Mouse (Mus musculus): ENCODE data around the gene Wars. TPM values are rescaled to one million over a fixed set of nuclear protein-coding genes. Genes with fewer than 3 reads are reported as not detected.

Wars gene
- polyA plus RNA-seq, 1 experiment from 2014 or later = 84.0 TPM

DNA sequence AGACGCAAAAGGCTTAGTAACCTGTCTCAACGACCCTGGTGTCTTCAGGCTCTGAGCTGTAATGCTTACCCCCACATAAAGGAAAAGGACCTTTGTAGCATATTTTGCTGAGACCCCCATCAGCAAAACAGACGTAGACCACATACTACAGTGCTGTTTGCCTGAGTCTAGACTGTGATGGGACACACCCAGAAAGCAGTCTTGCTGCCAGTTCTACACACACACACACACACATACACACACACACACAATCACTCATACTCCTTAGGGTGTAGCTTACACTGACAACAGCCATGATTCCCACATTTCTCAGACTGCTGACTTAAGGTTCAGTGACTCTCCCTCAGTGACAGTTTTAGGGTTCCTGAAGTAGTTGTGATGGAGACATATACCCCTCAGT is 12.8 kb downstream of the Wars start:
- no peaks in the 10 kb centered on the region for H3K27me3 ChIP-seq
- 80% methylated on average over 3 of the region's 3 CpGs for WGBS
- no peaks in the 10 kb centered on the region for H3K4me1 ChIP-seq
- no peak overlapping the region for H3K9ac ChIP-seq
- ATAC-seq (ENCODE audit: borderline replicate concordance, extremely low read depth, low FRiP score, low TSS enrichment) = no peak
- no peak overlapping the region for H3K4me2 ChIP-seq
- H3K4me3 ChIP-seq = no peak overlapping the region
- no peak overlapping the region for H3K27ac ChIP-seq
- no peaks in the 10 kb centered on the region for H3K9me3 ChIP-seq
- H3K36me3 ChIP-seq = peaks cover 55% of the 10 kb centered on the region

GRCm38 (mm10) chr12:108880606-108881005 is 13.4 kb downstream of the Wars start:
- no peak overlapping the region for H3K9ac ChIP-seq
- no peaks in the 10 kb centered on the region for H3K9me3 ChIP-seq
- H3K27me3 ChIP-seq = no peaks in the 10 kb centered on the region
- H3K27ac ChIP-seq = no peak overlapping the region
- H3K4me2 ChIP-seq = no peak overlapping the region
- no peaks in the 10 kb centered on the region for H3K4me1 ChIP-seq
- peaks cover 53% of the 10 kb centered on the region for H3K36me3 ChIP-seq
- no peak for ATAC-seq (ENCODE audit: borderline replicate concordance, extremely low read depth, low FRiP score, low TSS enrichment)
- 92% methylated on average over 5 of the region's 5 CpGs for WGBS
- H3K4me3 ChIP-seq = no peak overlapping the region

DNA sequence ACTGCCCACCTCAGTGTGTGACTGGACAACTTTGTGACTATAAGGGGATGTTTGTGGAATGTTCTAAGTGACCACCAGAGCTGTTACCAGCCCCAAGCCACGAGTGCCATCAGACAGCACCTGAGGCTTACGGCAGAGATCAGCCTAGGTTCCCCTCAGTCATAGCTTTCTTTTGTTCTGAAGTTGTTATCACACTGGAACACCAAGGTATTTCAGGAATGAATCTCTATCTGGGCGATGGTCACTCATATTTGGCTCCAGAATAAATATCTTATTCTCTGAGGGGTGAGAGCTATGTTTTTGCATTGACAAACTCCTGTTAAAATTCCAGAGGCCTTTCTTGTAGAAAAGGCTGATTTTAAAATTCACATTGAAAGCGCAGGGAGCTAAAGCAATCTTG is 14.8 kb downstream of the Wars start:
- ATAC-seq (ENCODE audit: borderline replicate concordance, extremely low read depth, low FRiP score, low TSS enrichment) = no peak
- Histone ChIP-seq H3K4me3 (no peak overlapping the region), H3K27ac (no peak overlapping the region), H3K9me3 (no peaks in the 10 kb centered on the region), H3K4me2 (no peak overlapping the region), H3K4me1 (no peaks in the 10 kb centered on the region), H3K27me3 (no peaks in the 10 kb centered on the region), H3K9ac (no peak overlapping the region), H3K36me3 (peaks cover 55% of the 10 kb centered on the region)
- WGBS = 83% methylated on average over 4 of the region's 4 CpGs

- Histone ChIP-seq H3K9me3 (no peaks in the 10 kb centered on the region), H3K27ac (no peak overlapping the region), H3K27me3 (no peaks in the 10 kb centered on the region), H3K4me2 (no peak overlapping the region), H3K4me1 (no peaks in the 10 kb centered on the region), H3K4me3 (no peak overlapping the region), H3K36me3 (peaks cover 54% of the 10 kb centered on the region), H3K9ac (no peak overlapping the region)
- WGBS = 62% methylated on average over 5 of the region's 5 CpGs
- no peak for ATAC-seq (ENCODE audit: borderline replicate concordance, extremely low read depth, low FRiP score, low TSS enrichment)
Observed at GRCm38 (mm10) chr12:108873122-108873521, 20.9 kb downstream of the Wars start.

DNA sequence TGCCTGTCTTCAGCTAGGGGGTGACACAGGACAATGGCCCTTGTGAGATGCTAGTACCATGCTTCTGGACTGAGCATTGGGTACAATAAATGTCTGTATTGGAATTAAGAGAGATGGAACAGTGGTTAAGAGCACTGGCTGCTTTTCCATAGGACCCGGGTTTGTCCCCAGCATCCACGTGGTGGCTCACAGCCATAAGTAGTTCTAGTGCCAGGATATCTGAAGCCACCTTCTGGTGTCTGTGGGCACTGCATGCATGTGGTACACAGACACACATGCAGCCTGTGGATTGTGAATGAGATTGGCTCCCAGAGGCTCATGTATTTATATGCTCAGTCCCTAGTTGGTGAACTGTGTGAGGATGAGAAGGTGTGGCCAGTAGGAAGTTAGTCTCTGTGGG is 24.4 kb downstream of the Wars start:
- peaks cover 69% of the 10 kb centered on the region for H3K36me3 ChIP-seq
- no peaks in the 10 kb centered on the region for H3K27me3 ChIP-seq
- no peak for ATAC-seq (ENCODE audit: borderline replicate concordance, extremely low read depth, low FRiP score, low TSS enrichment)
- no peak overlapping the region for H3K27ac ChIP-seq
- no peak overlapping the region for H3K9ac ChIP-seq
- H3K4me3 ChIP-seq = no peak overlapping the region
- peaks cover 1% of the 10 kb centered on the region; the same call in 1 of the 2 replicates for H3K4me1 ChIP-seq
- WGBS = 84% methylated on average over 2 of the region's 2 CpGs
- no peak overlapping the region for H3K4me2 ChIP-seq
- no peaks in the 10 kb centered on the region for H3K9me3 ChIP-seq

DNA sequence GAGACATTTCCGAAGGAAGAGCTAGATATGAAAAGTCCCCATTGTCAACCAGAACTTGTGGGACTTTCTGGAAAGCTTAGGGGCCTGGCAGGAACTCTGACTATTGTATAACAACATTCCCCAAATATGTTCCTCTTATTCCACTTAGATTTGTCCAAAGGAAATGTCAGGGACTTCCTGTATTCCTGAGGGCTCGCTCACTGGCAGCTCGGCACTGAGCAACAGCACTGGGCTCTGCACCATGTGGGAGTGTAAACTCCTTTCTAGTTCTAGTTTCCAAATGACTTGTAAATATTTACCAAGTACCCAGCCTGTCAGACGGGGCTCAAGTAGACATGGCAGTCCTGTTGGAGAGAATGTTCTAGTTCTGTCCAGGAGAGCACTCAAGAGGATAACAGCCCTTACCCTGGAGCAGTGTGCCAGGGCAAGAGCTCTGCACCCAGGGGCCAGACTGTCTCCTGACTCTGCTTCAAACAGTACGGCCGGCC is 28.9 kb downstream of the Wars start:
- Histone ChIP-seq H3K9me3 (no peaks in the 10 kb centered on the region), H3K9ac (no peak overlapping the region), H3K4me1 (peaks cover 5% of the 10 kb centered on the region; the same call in 1 of the 2 replicates), H3K27me3 (no peaks in the 10 kb centered on the region), H3K4me3 (no peak overlapping the region), H3K27ac (peak overlapping the region; percentile 32), H3K4me2 (no peak overlapping the region), H3K36me3 (peaks cover 77% of the 10 kb centered on the region)
- ATAC-seq (ENCODE audit: borderline replicate concordance, extremely low read depth, low FRiP score, low TSS enrichment) = peak; percentile 46; the same call in 1 of the 2 replicates
- WGBS = 57% methylated on average over 6 of the region's 6 CpGs

DNA sequence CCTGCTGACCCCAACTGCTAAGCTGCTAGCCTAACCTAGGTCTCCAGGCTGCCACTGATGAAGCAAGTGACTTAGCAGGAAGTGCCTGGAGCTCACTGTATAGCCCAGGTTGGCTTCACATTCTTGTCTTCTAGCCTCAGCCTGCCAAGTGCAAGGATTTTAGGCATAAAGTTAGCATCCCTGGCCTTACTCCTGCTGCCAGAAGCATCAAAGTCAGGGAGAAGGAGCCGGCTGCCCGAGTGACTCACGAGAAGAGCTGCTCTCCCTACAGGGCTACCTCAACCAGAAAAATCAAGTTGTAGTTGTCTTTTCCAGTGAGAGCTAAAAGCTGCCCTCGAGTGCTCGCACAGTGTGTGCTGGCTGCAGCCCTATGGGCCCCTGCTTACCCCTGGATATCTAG is 35.5 kb downstream of the Wars start:
- H3K9ac ChIP-seq = no peak overlapping the region
- no peak overlapping the region for H3K4me3 ChIP-seq
- peaks cover 26% of the 10 kb centered on the region for H3K36me3 ChIP-seq
- H3K4me2 ChIP-seq = no peak overlapping the region
- no peaks in the 10 kb centered on the region for H3K9me3 ChIP-seq
- ATAC-seq (ENCODE audit: borderline replicate concordance, extremely low read depth, low FRiP score, low TSS enrichment) = no peak
- peaks cover 11% of the 10 kb centered on the region for H3K4me1 ChIP-seq
- H3K27me3 ChIP-seq = no peaks in the 10 kb centered on the region
- 0 out of 2 replicates have a peak overlapping the region, but pooled peaks have one; percentile 58 for H3K27ac ChIP-seq
- 84% methylated on average over 5 of the region's 5 CpGs for WGBS

GRCm38 (mm10) chr12:108857589-108858184 is 36.3 kb downstream of the Wars start:
- 41% methylated on average over 7 of the region's 7 CpGs for whole genome bisulfite sequencing
- Histone ChIP-seq H3K4me2 (no peak overlapping the region), H3K9ac (no peak overlapping the region), H3K27ac (peak overlapping the region; percentile 58), H3K9me3 (no peaks in the 10 kb centered on the region), H3K4me1 (peaks cover 11% of the 10 kb centered on the region), H3K4me3 (no peak overlapping the region), H3K27me3 (no peaks in the 10 kb centered on the region), H3K36me3 (peaks cover 20% of the 10 kb centered on the region)
- ATAC-seq (ENCODE audit: borderline replicate concordance, extremely low read depth, low FRiP score, low TSS enrichment) = peak; percentile 70

GRCm38 (mm10) chr12:108857109-108857508 is 36.9 kb downstream of the Wars start:
- Histone ChIP-seq H3K9me3 (no peaks in the 10 kb centered on the region), H3K4me1 (peaks cover 11% of the 10 kb centered on the region), H3K9ac (no peak overlapping the region), H3K4me2 (no peak overlapping the region), H3K36me3 (peaks cover 15% of the 10 kb centered on the region), H3K27me3 (no peaks in the 10 kb centered on the region), H3K4me3 (no peak overlapping the region), H3K27ac (peak overlapping the region; percentile 47; the same call in 1 of the 2 replicates)
- no peak for ATAC-seq (ENCODE audit: borderline replicate concordance, extremely low read depth, low FRiP score, low TSS enrichment)
- WGBS = 75% methylated on average over 7 of the region's 7 CpGs

- Histone ChIP-seq H3K9me3 (no peaks in the 10 kb centered on the region), H3K4me2 (no peak overlapping the region), H3K4me1 (peaks cover 11% of the 10 kb centered on the region), H3K27me3 (no peaks in the 10 kb centered on the region), H3K4me3 (no peak overlapping the region), H3K27ac (no peak overlapping the region), H3K9ac (no peak overlapping the region), H3K36me3 (peaks cover 8% of the 10 kb centered on the region)
- ATAC-seq (ENCODE audit: borderline replicate concordance, extremely low read depth, low FRiP score, low TSS enrichment) = no peak
- WGBS = 76% methylated on average over 8 of the region's 8 CpGs
Observed at GRCm38 (mm10) chr12:108856186-108856585, 37.8 kb downstream of the Wars start.

- Histone ChIP-seq H3K9me3 (no peaks in the 10 kb centered on the region), H3K36me3 (peaks cover 2% of the 10 kb centered on the region; the same call in 1 of the 2 replicates), H3K27ac (no peak overlapping the region), H3K4me1 (peaks cover 16% of the 10 kb centered on the region), H3K4me3 (no peak overlapping the region), H3K9ac (no peak overlapping the region), H3K27me3 (no peaks in the 10 kb centered on the region), H3K4me2 (no peak overlapping the region)
- 86% methylated on average over 10 of the region's 10 CpGs for WGBS
- ATAC-seq (ENCODE audit: borderline replicate concordance, extremely low read depth, low FRiP score, low TSS enrichment) = no peak
Observed at GRCm38 (mm10) chr12:108855081-108855480, 38.9 kb downstream of the Wars start.

GRCm38 (mm10) chr12:108852822-108853221 is 41.2 kb downstream of the Wars start:
- no peak overlapping the region for H3K4me3 ChIP-seq
- 81% methylated on average over 8 of the region's 8 CpGs for WGBS

More at GRCm38 (mm10) chr12:108852822-108853221, 41.2 kb downstream of the Wars start:
- no peak for ATAC-seq (ENCODE audit: borderline replicate concordance, extremely low read depth, low FRiP score, low TSS enrichment)
- no peaks in the 10 kb centered on the region for H3K9me3 ChIP-seq
- H3K36me3 ChIP-seq = no peaks in the 10 kb centered on the region
- no peaks in the 10 kb centered on the region for H3K27me3 ChIP-seq
- no peak overlapping the region for H3K9ac ChIP-seq
- H3K4me1 ChIP-seq = peaks cover 11% of the 10 kb centered on the region
- H3K4me2 ChIP-seq = no peak overlapping the region
- H3K27ac ChIP-seq = no peak overlapping the region

Data from lung, embryonic 15.5 days (tissue).